Mouse (Mus musculus): ENCODE data around the gene Tuba8. TPM values are rescaled to one million over a fixed set of nuclear protein-coding genes. Genes with fewer than 3 reads are reported as not detected.

The Tuba8 gene
- total RNA-seq, 1 experiment from 2014 or later = 14.6 TPM

DNA sequence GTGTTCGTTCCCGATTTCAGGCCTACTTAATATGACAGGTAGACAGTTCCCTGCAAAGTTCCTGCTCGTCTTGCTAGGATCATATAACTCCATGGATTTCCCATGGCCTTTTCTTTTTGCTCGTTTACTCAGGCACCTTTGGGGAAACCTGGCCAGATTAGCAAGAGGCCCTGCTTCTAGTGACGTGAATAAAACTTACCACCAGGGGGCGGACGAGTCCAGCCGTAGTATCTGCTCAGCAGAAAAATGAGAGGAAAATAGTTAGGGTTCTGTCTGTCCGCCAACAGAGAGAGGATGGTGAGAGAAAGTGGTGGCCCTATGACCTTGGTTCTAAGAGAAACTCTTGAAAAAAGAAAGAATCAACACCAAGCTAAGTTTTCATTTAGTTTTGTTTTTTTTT lies 50.1 kb downstream of the Tuba8 start:
- ATAC-seq (replicated peaks in 1 of 2; ENCODE audit: insufficient read depth in 1 of 2, low FRiP score in 2 of 2, low TSS enrichment in 1 of 2, low read depth in 1 of 2, poor library complexity in 2 of 2, severe bottlenecking in 2 of 2) = peak; percentile 62 to 74; a peak in 2 of 4 replicates

GRCm38 (mm10) chr6:121261233-121261632 lies 50.7 kb downstream of the Tuba8 start:
- ATAC-seq (replicated peaks in 1 of 2; ENCODE audit: insufficient read depth in 1 of 2, low FRiP score in 2 of 2, low TSS enrichment in 1 of 2, low read depth in 1 of 2, poor library complexity in 2 of 2, severe bottlenecking in 2 of 2) = 0 out of 4 replicates have a peak, but pooled peaks of 1 of the 2 experiments have one; percentile 30

GRCm38 (mm10) chr6:121262004-121262403 lies 51.5 kb downstream of the Tuba8 start:
- ATAC-seq (replicated peaks in 1 of 2; ENCODE audit: insufficient read depth in 1 of 2, low FRiP score in 2 of 2, low TSS enrichment in 1 of 2, low read depth in 1 of 2, poor library complexity in 2 of 2, severe bottlenecking in 2 of 2) = no peak

DNA sequence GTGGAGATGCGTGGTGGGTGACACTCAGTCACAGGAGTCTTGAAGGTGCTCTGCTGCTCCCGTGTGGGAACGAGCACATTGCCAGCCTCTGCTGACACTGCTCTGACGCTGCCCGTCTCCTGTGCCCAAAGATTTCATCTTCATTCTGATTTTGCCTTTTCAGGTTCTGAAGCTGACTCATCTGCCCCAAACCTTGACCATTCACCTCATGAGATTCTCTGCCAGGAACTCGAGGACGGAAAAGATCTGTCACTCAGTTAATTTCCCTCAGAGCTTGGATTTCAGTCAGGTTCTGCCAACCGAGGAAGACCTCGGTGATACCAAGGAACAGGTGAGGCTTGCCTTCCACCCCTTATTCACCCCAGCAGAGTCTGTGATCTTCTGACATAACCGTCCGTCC lies 52.0 kb downstream of the Tuba8 start:
- ATAC-seq (replicated peaks in 1 of 2; ENCODE audit: insufficient read depth in 1 of 2, low FRiP score in 2 of 2, low TSS enrichment in 1 of 2, low read depth in 1 of 2, poor library complexity in 2 of 2, severe bottlenecking in 2 of 2) = no peak

DNA sequence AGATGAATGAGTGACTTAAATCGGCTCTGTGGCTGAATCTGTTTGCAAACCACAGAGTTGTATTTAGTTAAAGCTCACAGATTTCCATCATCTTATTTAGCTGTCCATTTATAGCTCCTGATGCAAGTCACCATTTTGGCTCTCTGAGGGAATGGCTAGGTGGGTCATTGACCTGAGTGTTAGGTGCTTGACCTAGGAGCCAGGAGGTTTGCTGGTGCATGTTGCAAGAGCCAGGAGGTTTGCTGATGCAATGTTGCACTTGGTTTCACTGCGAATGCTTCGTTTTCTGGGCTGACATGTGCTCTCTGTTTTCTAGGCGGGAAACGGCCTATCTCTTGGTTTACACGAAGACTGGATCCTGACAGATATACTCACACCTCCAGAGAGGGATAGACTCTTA lies 59.7 kb downstream of the Tuba8 start:
- no peak for ATAC-seq (replicated peaks in 1 of 2; ENCODE audit: insufficient read depth in 1 of 2, low FRiP score in 2 of 2, low TSS enrichment in 1 of 2, low read depth in 1 of 2, poor library complexity in 2 of 2, severe bottlenecking in 2 of 2)

- ATAC-seq (replicated peaks in 1 of 2; ENCODE audit: insufficient read depth in 1 of 2, low FRiP score in 2 of 2, low TSS enrichment in 1 of 2, low read depth in 1 of 2, poor library complexity in 2 of 2, severe bottlenecking in 2 of 2) = no peak
Observed at GRCm38 (mm10) chr6:121271707-121272074, 61.2 kb downstream of the Tuba8 start.

DNA sequence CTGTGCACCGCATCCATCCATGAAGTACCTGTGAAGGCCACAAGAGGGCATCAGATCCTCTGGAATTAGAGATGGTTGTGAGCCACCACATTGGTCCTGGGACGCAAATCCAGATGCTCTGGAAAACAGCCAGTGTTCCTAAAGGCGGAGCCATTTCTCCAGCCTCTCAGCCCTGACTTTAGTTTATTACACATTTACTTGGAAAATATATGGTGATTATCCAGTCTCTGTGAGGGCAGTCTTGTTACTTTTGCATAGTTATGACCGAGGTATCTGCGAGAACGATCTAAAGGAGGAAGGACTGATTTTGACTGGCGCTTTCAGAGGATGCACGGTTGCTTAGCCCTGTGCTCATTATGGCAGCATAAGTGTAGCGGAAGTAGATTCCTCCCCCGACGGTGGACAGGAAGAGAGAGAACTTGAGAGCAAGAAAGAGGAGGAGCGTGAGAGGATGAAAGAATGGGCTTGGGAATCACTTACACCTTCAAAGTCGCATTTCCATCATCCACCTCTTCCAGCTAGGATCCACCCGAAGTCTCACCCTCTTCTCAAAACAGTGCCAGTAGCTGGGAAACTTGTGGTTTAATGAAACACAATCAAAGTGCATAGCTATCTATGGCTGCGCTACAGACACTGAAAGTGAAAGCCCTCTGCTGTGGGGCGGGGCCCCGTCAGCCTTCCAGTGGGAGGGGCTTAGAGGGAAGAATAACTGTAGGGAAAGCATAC lies 61.7 kb downstream of the Tuba8 start:
- peak; percentile 91 to 93 for ATAC-seq (replicated peaks in 1 of 2; ENCODE audit: insufficient read depth in 1 of 2, low FRiP score in 2 of 2, low TSS enrichment in 1 of 2, low read depth in 1 of 2, poor library complexity in 2 of 2, severe bottlenecking in 2 of 2)

GRCm38 (mm10) chr6:121274356-121274755 lies 63.9 kb downstream of the Tuba8 start:
- ATAC-seq (replicated peaks in 1 of 2; ENCODE audit: insufficient read depth in 1 of 2, low FRiP score in 2 of 2, low TSS enrichment in 1 of 2, low read depth in 1 of 2, poor library complexity in 2 of 2, severe bottlenecking in 2 of 2) = peak in 1 of 2 experiments; percentile 27; a peak in 1 of 4 replicates

Other genes with a start within 250 kb of the Tuba8 start
- 6.6 and 8.1 TPM in 2 replicates for gene Mical3, start 79.7 kb upstream of the Tuba8 start, total RNA-seq (2017)
- 7.8 and 9.6 TPM in 2 replicates for gene Pex26, start 27.0 kb upstream of the Tuba8 start, total RNA-seq (2017)
- 11.8 and 12.8 TPM in 2 replicates for gene Usp18, start 35.2 kb downstream of the Tuba8 start, total RNA-seq (2017)
- gene Slc6a13, start 89.5 kb downstream of the Tuba8 start, total RNA-seq (2017) = 1.5 and 2.6 TPM in 2 replicates
- not detected in 2 replicates for gene Slc6a12, start 132.4 kb downstream of the Tuba8 start, total RNA-seq (2017)